Mouse (Mus musculus): ENCODE measurements around the gene Olfr410.

DNA sequence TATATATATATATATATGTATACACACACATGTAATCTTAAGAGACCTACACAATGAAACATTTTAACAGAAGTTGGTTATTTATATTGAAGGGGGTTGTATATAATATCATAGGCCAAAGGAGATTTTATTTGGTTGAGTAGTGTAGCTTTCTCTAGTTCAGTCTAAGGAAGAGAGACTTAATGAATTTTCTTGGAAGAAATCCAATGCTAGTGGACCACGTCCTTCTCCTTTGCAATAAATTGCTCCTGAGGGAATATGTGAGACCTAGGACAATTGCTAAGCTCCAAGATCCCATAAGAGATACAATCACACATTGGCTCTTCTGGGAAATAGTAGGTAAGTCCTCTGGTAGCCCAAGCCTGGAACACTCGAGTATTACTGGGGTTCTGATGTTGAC is 54.4 kb downstream of the Olfr410 start, which contains the start of gene Olfr59:
- TF ChIP-seq EP300 (IDR thresholded peaks at IDR 0.05; ENCODE audit: low read depth) (no peak), CTCF (IDR thresholded peaks at IDR 0.05; ENCODE audit: low read depth) (no peak)

Data from liver, embryonic 14.5 days (tissue).